Mouse (Mus musculus): ENCODE measurements around the gene Cpe.

DNA sequence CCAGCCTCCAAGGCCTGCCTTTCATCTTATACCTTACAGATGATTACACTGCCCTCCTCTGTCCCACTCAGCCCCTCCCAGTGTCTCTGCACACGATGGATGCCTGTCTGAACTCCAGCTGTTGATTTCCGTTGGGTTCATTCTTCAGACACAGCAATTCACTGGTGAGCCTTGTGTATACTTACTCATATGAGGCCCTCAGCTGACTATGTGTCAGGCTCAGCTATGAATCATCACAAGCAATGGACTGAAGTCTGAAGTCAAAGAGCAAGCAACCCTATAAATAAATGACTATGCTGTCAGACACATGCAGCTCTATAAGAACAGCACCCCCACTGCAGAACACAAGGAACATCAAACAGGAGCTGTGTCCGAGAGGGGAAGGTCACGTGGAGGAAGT lies 77.4 kb downstream of the Cpe start:
- no peak for TF ChIP-seq CTCF (IDR thresholded peaks at IDR 0.05; ENCODE audit: low read depth)
- TF ChIP-seq EP300 (optimal IDR thresholded peaks at IDR 0.05) = no peak

All from stomach, postnatal 0 days (tissue).